Mouse (Mus musculus) neutrophil, adult 65 days (primary cell): Measurements from ENCODE around the gene Mamld1. TPM values are rescaled to one million over a fixed set of nuclear protein-coding genes. Genes with fewer than 3 reads are reported as not detected.

Experiments
- total RNA-seq: library from RNA; stranded (reverse); gene quantifications from 2 replicates; pipeline ENCODE4 v1.2.4, GENCODE M21; 2023

Gene Mamld1
- total RNA-seq, result 0.09 and 0.18 TPM in 2 replicates

DNA sequence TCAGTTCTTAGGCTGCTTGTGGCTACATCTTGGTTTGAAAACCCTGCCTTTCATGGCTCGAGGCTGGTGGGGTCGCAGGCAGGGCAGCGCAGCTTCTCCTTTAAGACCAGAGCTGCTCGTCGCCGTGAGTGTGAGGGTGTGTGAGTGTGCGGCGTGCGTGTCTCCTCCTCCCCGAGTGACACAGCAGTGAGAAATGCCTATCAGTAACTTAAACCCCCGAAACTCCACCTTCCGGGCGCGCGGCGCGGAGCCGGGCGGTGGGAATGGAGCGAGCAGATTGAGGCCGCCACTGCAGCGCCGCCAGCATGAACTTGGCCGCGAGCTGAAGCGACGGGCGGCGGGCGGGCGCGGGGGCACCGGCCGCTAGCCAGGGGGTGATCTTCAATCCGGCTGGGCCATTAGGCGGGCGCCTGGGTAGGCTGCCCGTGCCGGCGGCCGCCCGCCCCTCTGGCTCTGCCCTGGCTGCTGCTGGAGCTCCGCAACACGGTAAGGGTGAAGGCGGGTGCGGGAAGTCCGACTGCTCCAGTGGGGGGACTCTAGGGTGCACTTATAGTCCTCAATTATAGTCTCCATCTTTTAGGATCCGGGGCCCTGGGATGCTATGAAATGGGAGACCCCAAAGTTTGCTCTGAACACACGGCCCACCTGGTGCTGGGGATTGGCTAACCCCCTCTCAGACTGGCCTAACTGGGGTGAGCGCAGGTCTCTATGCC is at the start of gene Mamld1:
Gene Mamld1 (plus strand): TSS at position 393 of the 713 bp plus-strand sequence.

Other genes starting within 250 kb of the Mamld1 start
- gene Mtm1, start 160.5 kb downstream of the Mamld1 start, total RNA-seq, result 20.1 and 29.0 TPM in 2 replicates